24 mouse cellular contexts compared by ENCODE assay signal in the genomic region with DNA sequence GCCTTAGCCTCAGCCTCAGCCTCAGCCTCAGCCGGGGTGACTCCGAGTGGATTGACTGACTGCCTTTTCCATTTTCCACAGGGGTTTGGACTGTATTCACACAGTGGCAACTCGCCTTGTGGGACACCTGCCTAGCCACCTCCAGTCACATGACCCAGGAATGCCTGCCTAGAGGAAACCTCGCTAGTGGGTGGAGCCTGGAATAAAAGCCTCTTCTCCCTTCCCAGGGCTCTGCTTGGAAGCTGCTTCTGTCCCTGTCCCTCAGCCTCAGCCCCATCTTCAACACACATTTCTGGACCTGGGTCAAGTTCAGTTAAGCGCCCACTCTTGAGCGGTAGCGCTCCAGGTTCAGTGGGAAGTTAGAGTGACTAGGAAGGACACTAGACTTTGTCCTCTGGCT.
"Had no signal": no experiment of that assay in that cellular context is flagged by ENCODE, and none has a peak within 500 bp of the region (broad histone marks: within the 10 kb centered on the region; RNA-seq: fewer than 3 reads in every experiment).

No protein-coding gene starts in this region.

- ATAC-seq: hindbrain, embryonic 16.5 days; inflammation-experienced regulatory T-cells, adult 6 months; intestine, embryonic 16.5 days had no signal

- H3K27ac ChIP-seq: heart, embryonic 10.5 days; hindbrain, embryonic 14.5 days; layer of hippocampus, adult 2 months; left cerebral cortex, adult 2 months; limb, embryonic 10.5 days; limb, embryonic 12.5 days; liver, embryonic 13.5 days; liver, embryonic 15.5 days had no signal

- H3K9ac ChIP-seq: heart, embryonic 12.5 days; hindbrain, embryonic 14.5 days; limb, embryonic 12.5 days; liver, embryonic 13.5 days; liver, embryonic 15.5 days had no signal

- H3K4me2 ChIP-seq: heart, embryonic 12.5 days; hindbrain, embryonic 14.5 days; limb, embryonic 12.5 days; liver, embryonic 11.5 days; liver, embryonic 13.5 days; liver, embryonic 15.5 days had no signal

- H3K9me3 ChIP-seq: heart, embryonic 10.5 days; heart, embryonic 12.5 days; limb, embryonic 10.5 days; limb, embryonic 12.5 days; liver, embryonic 13.5 days; liver, embryonic 15.5 days had no signal

- DNase-seq: gastrocnemius, postnatal 14 days; gastrocnemius, postnatal 36 days; heart, adult 11 months; heart, postnatal 10 days; heart, postnatal 4 days; kidney, adult 18-20 months; kidney, adult 8-10 months; kidney, postnatal 10 days; kidney, postnatal 25 days; kidney, postnatal 4 days; liver; liver, embryonic 13.5 days had no signal

- H3K36me3 ChIP-seq: heart, embryonic 10.5 days; heart, embryonic 12.5 days; limb, embryonic 10.5 days; limb, embryonic 12.5 days; liver, embryonic 13.5 days; liver, embryonic 15.5 days had no signal

- H3K4me3 ChIP-seq: heart, embryonic 10.5 days; heart, embryonic 12.5 days; layer of hippocampus, adult 2 months; left cerebral cortex, adult 2 months; limb, embryonic 10.5 days; limb, embryonic 12.5 days; liver, embryonic 13.5 days; liver, embryonic 15.5 days had no signal
